Mouse (Mus musculus): Measurements from ENCODE around the gene Olfr47. TPM values are rescaled to one million over a fixed set of nuclear protein-coding genes. Genes with fewer than 3 reads are reported as not detected.

The Olfr47 gene
- polyA plus RNA-seq, 1 experiment from 2014 or later = not detected

GRCm38 (mm10) chr6:43266356-43266755 lies 35.0 kb downstream of the Olfr47 start:
- Histone ChIP-seq H3K27me3 (ENCODE audit: insufficient read depth, low read length) (no peaks in the 10 kb centered on the region), H3K4me3 (ENCODE audit: low read depth, low read length) (peak overlapping the region; percentile 63), H3K27ac (ENCODE audit: low read depth) (peak overlapping the region; percentile 67), H3K4me1 (ENCODE audit: insufficient read depth) (peaks cover 11% of the 10 kb centered on the region; the same call in 1 of the 2 replicates), H3K9me3 (ENCODE audit: low read length) (no peaks in the 10 kb centered on the region), H3K36me3 (replicated peaks; ENCODE audit: insufficient read depth, low read length) (no peaks in the 10 kb centered on the region), H3K4me2 (ENCODE audit: low read depth, low read length) (peak overlapping the region; percentile 82), H3K9ac (replicated peaks) (peak overlapping the region; percentile 75)
- peak; percentile 65 for ATAC-seq
- 3% methylated on average over 8 of the region's 8 CpGs for WGBS (ENCODE audit: insufficient replicate concordance)
- TF ChIP-seq CTCF (IDR thresholded peaks at IDR 0.05; ENCODE audit: low read depth) = no peak
- no peak for TF ChIP-seq EP300 (IDR thresholded peaks at IDR 0.05; ENCODE audit: low read depth)
- peak; percentile 49 for DNase-seq

GRCm38 (mm10) chr6:43272597-43272996 lies 41.3 kb downstream of the Olfr47 start:
- ATAC-seq (0 out of 2 replicates have a peak, but pooled peaks have one; percentile 49), DNase-seq (no peak)
- Histone ChIP-seq H3K9ac (replicated peaks) (no peak overlapping the region), H3K9me3 (ENCODE audit: low read length) (no peaks in the 10 kb centered on the region), H3K4me1 (ENCODE audit: insufficient read depth) (no peaks in the 10 kb centered on the region), H3K27me3 (ENCODE audit: insufficient read depth, low read length) (no peaks in the 10 kb centered on the region), H3K36me3 (replicated peaks; ENCODE audit: insufficient read depth, low read length) (peaks cover 14% of the 10 kb centered on the region; the same call in 1 of the 2 replicates), H3K4me3 (ENCODE audit: low read depth, low read length) (no peak overlapping the region), H3K27ac (ENCODE audit: low read depth) (0 out of 2 replicates have a peak overlapping the region, but pooled peaks have one; percentile 29), H3K4me2 (ENCODE audit: low read depth, low read length) (no peak overlapping the region)
- TF ChIP-seq EP300 (IDR thresholded peaks at IDR 0.05; ENCODE audit: low read depth) = no peak
- TF ChIP-seq CTCF (IDR thresholded peaks at IDR 0.05; ENCODE audit: low read depth) = no peak

GRCm38 (mm10) chr6:43274123-43274522 lies 42.8 kb downstream of the Olfr47 start:
- WGBS (ENCODE audit: insufficient replicate concordance) = 76% methylated on average over 4 of the region's 4 CpGs
- no peaks in the 10 kb centered on the region for H3K27me3 ChIP-seq (ENCODE audit: insufficient read depth, low read length)
- no peak overlapping the region for H3K4me2 ChIP-seq (ENCODE audit: low read depth, low read length)
- H3K9me3 ChIP-seq (ENCODE audit: low read length) = no peaks in the 10 kb centered on the region
- ATAC-seq (no peak), DNase-seq (no peak)
- no peak for TF ChIP-seq CTCF (IDR thresholded peaks at IDR 0.05; ENCODE audit: low read depth)
- H3K4me1 ChIP-seq (ENCODE audit: insufficient read depth) = no peaks in the 10 kb centered on the region
- no peak overlapping the region for H3K4me3 ChIP-seq (ENCODE audit: low read depth, low read length)
- no peak overlapping the region for H3K9ac ChIP-seq (replicated peaks)
- no peak overlapping the region for H3K27ac ChIP-seq (ENCODE audit: low read depth)
- H3K36me3 ChIP-seq (replicated peaks; ENCODE audit: insufficient read depth, low read length) = peaks cover 14% of the 10 kb centered on the region; the same call in 1 of the 2 replicates

DNA sequence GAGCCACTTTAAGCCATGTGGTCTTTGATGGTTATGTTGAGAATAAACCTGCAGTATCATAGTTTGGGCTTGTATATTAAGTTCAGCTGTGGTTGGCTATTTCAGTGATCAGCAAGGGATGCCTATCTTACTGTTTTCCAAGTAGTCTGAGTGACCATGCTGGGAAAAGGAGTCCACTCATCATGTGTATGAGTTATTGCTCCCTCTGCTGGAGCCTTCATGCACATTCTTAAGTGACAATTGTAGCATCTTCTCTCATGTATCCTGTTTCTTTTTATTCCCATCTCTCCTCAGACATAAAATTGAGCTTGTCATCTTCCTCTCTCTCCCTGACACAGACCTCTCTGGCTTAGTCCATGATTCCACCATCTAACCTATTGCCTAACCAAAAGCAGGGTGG lies 46.9 kb downstream of the Olfr47 start:
- Histone ChIP-seq H3K4me2 (ENCODE audit: low read depth, low read length) (no peak overlapping the region), H3K9me3 (ENCODE audit: low read length) (no peaks in the 10 kb centered on the region), H3K27ac (ENCODE audit: low read depth) (no peak overlapping the region), H3K27me3 (ENCODE audit: insufficient read depth, low read length) (no peaks in the 10 kb centered on the region), H3K4me3 (ENCODE audit: low read depth, low read length) (no peak overlapping the region), H3K36me3 (replicated peaks; ENCODE audit: insufficient read depth, low read length) (peaks cover 25% of the 10 kb centered on the region), H3K4me1 (ENCODE audit: insufficient read depth) (no peaks in the 10 kb centered on the region), H3K9ac (replicated peaks) (no peak overlapping the region)
- ATAC-seq = no peak
- TF ChIP-seq EP300 (IDR thresholded peaks at IDR 0.05; ENCODE audit: low read depth) (no peak), CTCF (IDR thresholded peaks at IDR 0.05; ENCODE audit: low read depth) (peak; percentile 60)
- no peak for DNase-seq

GRCm38 (mm10) chr6:43280481-43280880 lies 49.2 kb downstream of the Olfr47 start:
- no peak for TF ChIP-seq EP300 (IDR thresholded peaks at IDR 0.05; ENCODE audit: low read depth)
- TF ChIP-seq CTCF (IDR thresholded peaks at IDR 0.05; ENCODE audit: low read depth) = no peak
- ATAC-seq = no peak
- peaks cover 24% of the 10 kb centered on the region for H3K36me3 ChIP-seq (replicated peaks; ENCODE audit: insufficient read depth, low read length)
- H3K9me3 ChIP-seq (ENCODE audit: low read length) = no peaks in the 10 kb centered on the region
- H3K4me3 ChIP-seq (ENCODE audit: low read depth, low read length) = no peak overlapping the region
- WGBS (ENCODE audit: insufficient replicate concordance) = 84% methylated on average over 5 of the region's 5 CpGs
- DNase-seq = no peak
- H3K9ac ChIP-seq (replicated peaks) = no peak overlapping the region
- no peaks in the 10 kb centered on the region for H3K27me3 ChIP-seq (ENCODE audit: insufficient read depth, low read length)
- H3K4me2 ChIP-seq (ENCODE audit: low read depth, low read length) = no peak overlapping the region
- no peaks in the 10 kb centered on the region for H3K4me1 ChIP-seq (ENCODE audit: insufficient read depth)
- no peak overlapping the region for H3K27ac ChIP-seq (ENCODE audit: low read depth)

Other genes starting within 250 kb of the Olfr47 start
- not detected in 2 replicates for gene Olfr441, start 125.2 kb upstream of the Olfr47 start, polyA plus RNA-seq (2015; fragmentation: Nextera tagmentation; extraction: Ambion mirVana)
- gene Olfr237-ps1, start 85.0 kb upstream of the Olfr47 start, polyA plus RNA-seq (2015; fragmentation: Nextera tagmentation; extraction: Ambion mirVana) = not detected in 2 replicates
- gene Olfr437, start 68.2 kb upstream of the Olfr47 start, polyA plus RNA-seq (2015; fragmentation: Nextera tagmentation; extraction: Ambion mirVana) = not detected in 2 replicates
- not detected in 2 replicates for gene Olfr13, start 59.4 kb upstream of the Olfr47 start, polyA plus RNA-seq (2015; fragmentation: Nextera tagmentation; extraction: Ambion mirVana)
- gene Olfr435, start 34.4 kb upstream of the Olfr47 start, polyA plus RNA-seq (2015; fragmentation: Nextera tagmentation; extraction: Ambion mirVana) = not detected in 2 replicates
- not detected in 2 replicates for gene Olfr434, start 18.5 kb upstream of the Olfr47 start, polyA plus RNA-seq (2015; fragmentation: Nextera tagmentation; extraction: Ambion mirVana)
- gene Arhgef5, start 34.1 kb downstream of the Olfr47 start, polyA plus RNA-seq (2015; fragmentation: Nextera tagmentation; extraction: Ambion mirVana) = 2.6 and 3.1 TPM in 2 replicates
- gene Nobox, start 78.0 kb downstream of the Olfr47 start, polyA plus RNA-seq (2015; fragmentation: Nextera tagmentation; extraction: Ambion mirVana) = not detected in 2 replicates